Mouse (Mus musculus) liver, embryonic 13.5 days (tissue): ENCODE results near the gene Vsir. TPM values are rescaled to one million over a fixed set of nuclear protein-coding genes. Genes with fewer than 3 reads are reported as not detected.

ENCODE experiments used
- ATAC-seq: fragments of 200-750 bp; cut with Nextera tagmentation; 2 replicates; pipeline ENCODE4 v1.8.0; 2017; ENCODE audit warnings: low read depth, mild to moderate bottlenecking, moderate number of reproducible peaks, moderate library complexity
- DNase-seq: peaks from one replicate; pipeline ENCODE4 v3.0.0; 2022
- H3K27ac ChIP-seq: fragments of 300-500 bp; sonication (generic); 2 replicates; pipeline ENCODE4 v1.5.1; 2015; ENCODE audit warnings: moderate library complexity, mild to moderate bottlenecking, inconsistent platforms
- H3K27me3 ChIP-seq: fragments of 300-500 bp; sonication (generic); 2 replicates; pipeline ENCODE4 v1.6.1; 2015; ENCODE audit warnings: mild to moderate bottlenecking, inconsistent platforms
- H3K36me3 ChIP-seq: fragments of 300-500 bp; sonication (generic); 2 replicates; pipeline ENCODE4 v1.6.1; 2015; ENCODE audit warnings: mild to moderate bottlenecking, inconsistent platforms
- H3K4me1 ChIP-seq: fragments of 300-500 bp; sonication (generic); replicated peaks from 2 replicates; pipeline ENCODE4 v1.6.1; 2015; ENCODE audit warnings: inconsistent platforms
- H3K4me2 ChIP-seq: fragments of 300-500 bp; sonication (generic); 2 replicates; pipeline ENCODE4 v1.6.1; 2015; ENCODE audit warnings: inconsistent platforms, mild to moderate bottlenecking, moderate library complexity
- H3K4me3 ChIP-seq: fragments of 300-500 bp; sonication (generic); replicated peaks from 2 replicates; pipeline ENCODE4 v1.5.1; 2015; ENCODE audit warnings: mild to moderate bottlenecking, inconsistent platforms
- H3K9ac ChIP-seq: fragments of 300-500 bp; sonication (generic); 2 replicates; pipeline ENCODE4 v1.6.1; 2015; ENCODE audit warnings: mild to moderate bottlenecking, inconsistent platforms
- H3K9me3 ChIP-seq: fragments of 300-500 bp; sonication (generic); replicated peaks from 2 replicates; pipeline ENCODE4 v1.6.1; 2016; ENCODE audit warnings: inconsistent platforms
- WGBS: fragments of 180-500 bp; shearing (Covaris S2); methylation state at CpG from one replicate; pipeline ENCODE4 v1.1.7; 2015; ENCODE audit not compliant: insufficient replicate concordance; 5-methylcytosine and 5-hydroxymethylcytosine counted together
- polyA plus RNA-seq: library from polyadenylated mRNA; unstranded; fragments of >200 nt; fragmentation: Nextera tagmentation; extraction: Ambion mirVana; gene quantifications from 2 replicates; pipeline ENCODE4 v1.2.1, GENCODE M21; 2015

The Vsir gene
- polyA plus RNA-seq, 1 experiment from 2014 or later, result 3.7 TPM

DNA sequence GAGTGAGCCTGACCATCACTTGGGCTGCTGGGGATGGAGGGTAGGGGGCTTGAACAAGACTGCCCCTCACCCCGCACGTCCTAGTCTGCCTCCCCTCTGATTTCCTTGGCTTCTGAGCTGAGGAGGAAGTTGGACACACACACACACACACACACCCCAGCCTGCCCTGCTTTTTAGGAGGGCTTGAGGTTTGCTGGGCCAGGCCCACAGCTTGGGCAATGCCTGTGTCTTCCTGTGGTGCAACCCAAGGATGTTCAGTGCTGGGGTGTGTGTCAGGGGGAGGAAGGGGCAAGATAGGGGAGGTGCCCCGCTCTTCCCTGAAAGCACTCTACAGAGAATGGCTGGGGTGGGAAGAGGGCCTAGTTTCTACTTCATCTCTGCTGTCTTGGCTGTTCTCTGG is 2.5 kb upstream of the Vsir start:
- DNase-seq (no peak), ATAC-seq (no peak)
- Histone ChIP-seq H3K4me1 (peaks cover 53% of the 10 kb centered on the region), H3K4me2 (no peak overlapping the region), H3K27me3 (no peaks in the 10 kb centered on the region), H3K36me3 (no peaks in the 10 kb centered on the region), H3K4me3 (no peak overlapping the region), H3K9ac (no peak overlapping the region), H3K27ac (peak overlapping the region; percentile 23; the same call in 1 of the 2 replicates), H3K9me3 (no peaks in the 10 kb centered on the region)
- 41% methylated on average over 3 of the region's 3 CpGs for WGBS

DNA sequence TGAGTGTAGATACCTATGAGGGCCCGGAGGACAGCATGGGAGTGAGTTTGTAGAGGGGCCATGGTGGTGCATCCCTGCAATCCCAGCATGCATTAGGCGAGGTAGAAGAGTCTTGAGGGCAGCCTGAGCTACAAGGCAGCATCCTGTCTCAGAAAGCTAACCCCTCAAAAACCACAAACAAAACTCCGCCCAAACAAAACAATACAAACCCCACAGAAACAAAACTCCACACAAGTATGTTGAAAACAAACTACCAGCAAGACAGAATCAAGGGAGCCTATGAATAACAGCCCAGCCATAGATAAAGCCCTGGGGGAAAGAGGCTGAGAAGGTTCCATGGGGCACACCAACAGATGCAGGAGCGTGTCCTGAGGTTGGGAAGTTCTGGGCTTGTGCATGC is 595 bp upstream of the Vsir start:
- Histone ChIP-seq H3K4me2 (peak overlapping the region; percentile 90), H3K4me1 (peaks cover 69% of the 10 kb centered on the region), H3K9ac (0 out of 2 replicates have a peak overlapping the region, but pooled peaks have one; percentile 87), H3K4me3 (no peak overlapping the region), H3K27me3 (no peaks in the 10 kb centered on the region), H3K9me3 (no peaks in the 10 kb centered on the region), H3K27ac (no peak overlapping the region), H3K36me3 (no peaks in the 10 kb centered on the region)
- no peak for ATAC-seq
- DNase-seq, result no peak
- WGBS, result 59% methylated on average over 4 of the region's 4 CpGs

DNA sequence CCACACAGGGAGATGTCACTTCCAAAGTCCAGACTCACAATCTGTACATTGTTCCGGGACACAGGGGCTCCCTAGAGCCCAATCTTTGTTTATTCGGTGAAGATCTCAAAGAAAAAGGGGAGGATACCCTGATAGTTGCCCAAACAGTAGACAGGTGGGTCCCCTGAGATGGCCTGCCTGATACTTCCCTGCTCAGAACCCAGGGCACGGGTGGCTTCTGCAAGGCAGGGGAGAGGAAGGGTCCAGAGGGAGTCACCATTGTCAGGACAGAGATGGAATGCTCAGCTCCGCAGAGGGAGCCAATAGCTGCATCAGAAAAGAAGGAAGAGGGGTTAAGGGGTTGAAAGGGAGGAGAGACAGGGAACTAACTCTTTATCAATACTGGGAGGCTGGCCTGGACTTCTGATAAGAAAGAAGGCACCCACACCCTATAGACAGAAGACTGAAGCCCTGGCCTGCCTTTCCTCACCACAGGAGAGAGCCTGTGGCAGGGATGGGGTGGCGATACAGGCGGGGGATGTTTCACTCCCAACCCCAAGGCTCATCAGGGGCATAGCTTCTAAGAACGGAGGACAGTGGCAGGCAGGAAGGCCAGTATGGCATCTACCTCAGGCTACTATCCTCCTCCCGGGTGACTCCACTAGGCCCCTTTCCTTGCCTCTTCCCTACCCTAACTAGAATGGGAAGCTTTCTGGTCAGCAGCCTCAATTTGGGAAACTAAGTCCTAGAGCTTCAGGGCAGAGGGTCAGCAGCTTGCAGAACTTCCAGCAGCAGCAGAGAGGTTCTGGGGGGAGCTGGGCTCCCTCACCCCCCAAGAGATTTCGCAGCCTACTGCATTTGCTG is 1.3 kb downstream of the Vsir start:
- H3K27me3 ChIP-seq, result no peaks in the 10 kb centered on the region
- ATAC-seq (peak; percentile 72), DNase-seq (peak; percentile 48)
- WGBS, result 12% methylated on average over 9 of the region's 9 CpGs
- peaks cover 78% of the 10 kb centered on the region for H3K4me1 ChIP-seq
- H3K9ac ChIP-seq, result peak overlapping the region; percentile 87
- peak overlapping the region; percentile 94 for H3K27ac ChIP-seq
- no peaks in the 10 kb centered on the region for H3K36me3 ChIP-seq
- peak overlapping the region; percentile 90 for H3K4me2 ChIP-seq
- H3K4me3 ChIP-seq, result peak overlapping the region; percentile 75
- no peaks in the 10 kb centered on the region for H3K9me3 ChIP-seq

DNA sequence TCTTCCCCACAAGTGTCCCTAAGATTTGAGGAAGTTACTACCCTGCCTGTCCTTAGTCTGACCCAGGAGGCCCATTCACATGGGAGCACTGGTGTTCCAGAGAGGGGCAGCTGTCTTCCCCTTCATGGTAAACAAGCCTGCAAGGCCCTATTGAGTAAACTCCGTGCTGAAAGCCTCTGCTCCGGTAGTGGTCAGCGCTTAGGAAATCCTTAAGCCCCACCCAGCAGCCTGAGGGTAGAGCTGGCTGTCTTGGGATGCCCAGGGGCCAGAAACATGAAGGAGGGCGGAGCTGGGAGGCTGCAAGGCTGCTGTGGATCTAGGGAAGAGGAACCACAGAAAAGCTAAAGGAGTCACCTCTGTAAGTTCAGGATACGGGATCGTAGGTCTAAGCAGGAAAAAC is 2.4 kb downstream of the Vsir start:
- whole genome bisulfite sequencing, result 27% methylated on average over 6 of the region's 6 CpGs
- H3K36me3 ChIP-seq, result no peaks in the 10 kb centered on the region
- H3K9ac ChIP-seq, result peak overlapping the region; percentile 87
- peaks cover 76% of the 10 kb centered on the region for H3K4me1 ChIP-seq
- H3K27ac ChIP-seq, result peak overlapping the region; percentile 94
- no peaks in the 10 kb centered on the region for H3K9me3 ChIP-seq
- no peak for ATAC-seq
- no peak for DNase-seq
- peak overlapping the region; percentile 90 for H3K4me2 ChIP-seq
- peak overlapping the region; percentile 75 for H3K4me3 ChIP-seq
- no peaks in the 10 kb centered on the region for H3K27me3 ChIP-seq

DNA sequence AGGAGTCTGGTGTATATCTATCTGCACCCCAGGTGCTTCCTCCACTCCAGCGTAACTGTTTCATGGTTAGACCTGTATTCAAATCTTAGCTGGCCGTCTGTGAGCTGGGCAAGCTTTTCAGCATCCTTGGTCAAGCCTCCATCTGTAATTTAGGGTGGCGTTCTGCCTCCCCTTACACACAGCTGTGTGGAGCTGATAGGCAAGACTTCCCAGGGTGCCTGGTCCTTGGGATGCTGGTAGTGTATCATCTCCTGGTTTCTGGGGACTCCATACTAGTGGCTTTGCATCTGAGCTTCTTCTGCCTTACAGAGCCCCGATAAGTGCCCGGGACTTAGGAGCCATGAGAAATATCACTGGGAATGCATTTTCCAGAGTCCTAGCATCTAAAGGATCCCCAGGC is 3.0 kb downstream of the Vsir start:
- WGBS, result 55% methylated on average over 5 of the region's 5 CpGs

DNA sequence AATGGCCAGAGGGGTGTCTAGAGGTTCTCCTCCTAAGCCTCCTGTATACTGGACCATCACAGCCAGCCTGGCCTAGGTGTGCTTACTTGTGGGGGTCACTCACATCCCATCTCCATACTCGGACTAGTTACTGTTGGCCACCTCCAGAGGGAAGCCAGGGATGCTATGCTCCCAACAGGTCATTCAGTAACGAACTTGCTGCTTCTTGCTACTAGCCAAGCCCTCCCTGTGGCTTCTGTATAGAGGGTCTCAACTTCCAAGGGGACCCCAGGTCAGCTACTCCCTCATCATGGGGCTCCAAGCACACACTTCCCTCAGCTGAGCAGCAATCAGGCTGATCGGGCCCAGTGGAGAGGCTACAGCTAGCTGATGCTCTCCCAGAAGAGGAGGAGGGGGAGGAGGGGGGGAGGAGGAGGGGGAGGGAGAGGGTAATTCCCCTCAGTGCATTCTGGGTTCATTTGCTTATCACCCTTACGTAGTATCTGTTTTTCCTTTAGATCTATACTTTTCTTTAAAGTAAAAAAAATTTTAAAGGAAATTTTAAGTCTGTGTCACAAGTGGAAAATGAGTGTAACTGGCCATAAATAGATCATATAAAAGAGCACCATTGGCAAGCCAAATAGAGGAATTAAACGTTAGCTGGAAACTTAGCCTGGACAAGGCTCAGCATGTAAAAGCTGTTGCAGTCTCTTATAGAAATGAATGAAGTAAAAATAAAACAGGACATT is 3.6 kb downstream of the Vsir start:
- Histone ChIP-seq H3K27me3 (no peaks in the 10 kb centered on the region), H3K9me3 (no peaks in the 10 kb centered on the region), H3K9ac (peak overlapping the region; percentile 87), H3K27ac (peak overlapping the region; percentile 94), H3K4me2 (peak overlapping the region; percentile 90), H3K36me3 (no peaks in the 10 kb centered on the region), H3K4me3 (peak overlapping the region; percentile 75), H3K4me1 (peaks cover 69% of the 10 kb centered on the region)
- ATAC-seq (no peak), DNase-seq (no peak)
- 41% methylated on average over 5 of the region's 5 CpGs for WGBS

More for the DNA sequence above, 3.0 kb downstream of the Vsir start:
- Histone ChIP-seq H3K9me3 (no peaks in the 10 kb centered on the region), H3K27ac (peak overlapping the region; percentile 94), H3K4me2 (peak overlapping the region; percentile 90), H3K9ac (peak overlapping the region; percentile 87), H3K4me3 (peak overlapping the region; percentile 75), H3K27me3 (no peaks in the 10 kb centered on the region), H3K36me3 (no peaks in the 10 kb centered on the region), H3K4me1 (peaks cover 72% of the 10 kb centered on the region)
- DNase-seq (peak; percentile 42), ATAC-seq (peak; percentile 71)

DNA sequence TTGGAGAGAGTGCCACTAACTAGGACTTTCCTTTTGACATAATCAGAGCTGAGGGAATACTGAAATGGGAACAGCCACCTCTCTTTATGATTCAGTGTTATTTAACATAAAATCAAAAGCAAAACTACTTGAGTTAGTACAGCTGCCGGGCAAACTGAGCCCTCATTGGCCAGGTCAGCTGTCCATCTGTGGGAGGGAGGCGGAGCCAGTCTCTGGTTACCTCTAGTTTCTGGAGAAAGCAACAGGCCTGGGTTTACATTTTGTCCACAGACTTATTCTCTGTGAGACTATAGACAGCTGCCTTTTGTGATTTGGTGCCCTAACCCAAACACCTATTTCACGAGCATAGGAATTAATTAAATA is 4.1 kb downstream of the Vsir start:
- H3K27me3 ChIP-seq, result no peaks in the 10 kb centered on the region
- peak overlapping the region; percentile 87 for H3K9ac ChIP-seq
- H3K4me3 ChIP-seq, result peak overlapping the region; percentile 75
- WGBS, result 24% methylated on average over 3 of the region's 3 CpGs
- peak overlapping the region; percentile 94 for H3K27ac ChIP-seq
- H3K4me2 ChIP-seq, result peak overlapping the region; percentile 90
- peaks cover 69% of the 10 kb centered on the region for H3K4me1 ChIP-seq
- ATAC-seq (no peak), DNase-seq (peak; percentile 77)
- H3K9me3 ChIP-seq, result no peaks in the 10 kb centered on the region
- no peaks in the 10 kb centered on the region for H3K36me3 ChIP-seq

DNA sequence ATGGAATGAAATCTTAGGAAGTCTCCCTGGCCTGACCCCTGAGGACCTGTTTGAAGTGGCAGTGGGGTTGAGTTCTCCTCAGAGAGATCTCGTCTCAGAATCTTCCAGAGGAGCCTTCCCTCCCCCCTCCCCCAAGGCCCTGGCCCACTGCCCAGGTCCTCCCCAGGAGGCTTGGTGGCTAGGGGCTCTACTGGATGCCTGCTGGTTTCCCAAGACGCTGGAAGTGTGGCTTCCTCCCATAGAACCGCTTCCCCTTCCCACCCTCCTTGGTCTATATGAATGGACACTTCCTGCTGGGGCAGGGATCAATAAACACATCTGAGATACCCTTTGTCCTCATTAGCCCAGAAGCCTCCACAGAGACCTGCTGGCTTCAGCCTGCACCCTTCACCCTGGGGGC is 4.6 kb downstream of the Vsir start:
- 31% methylated on average over 3 of the region's 3 CpGs for WGBS

DNA sequence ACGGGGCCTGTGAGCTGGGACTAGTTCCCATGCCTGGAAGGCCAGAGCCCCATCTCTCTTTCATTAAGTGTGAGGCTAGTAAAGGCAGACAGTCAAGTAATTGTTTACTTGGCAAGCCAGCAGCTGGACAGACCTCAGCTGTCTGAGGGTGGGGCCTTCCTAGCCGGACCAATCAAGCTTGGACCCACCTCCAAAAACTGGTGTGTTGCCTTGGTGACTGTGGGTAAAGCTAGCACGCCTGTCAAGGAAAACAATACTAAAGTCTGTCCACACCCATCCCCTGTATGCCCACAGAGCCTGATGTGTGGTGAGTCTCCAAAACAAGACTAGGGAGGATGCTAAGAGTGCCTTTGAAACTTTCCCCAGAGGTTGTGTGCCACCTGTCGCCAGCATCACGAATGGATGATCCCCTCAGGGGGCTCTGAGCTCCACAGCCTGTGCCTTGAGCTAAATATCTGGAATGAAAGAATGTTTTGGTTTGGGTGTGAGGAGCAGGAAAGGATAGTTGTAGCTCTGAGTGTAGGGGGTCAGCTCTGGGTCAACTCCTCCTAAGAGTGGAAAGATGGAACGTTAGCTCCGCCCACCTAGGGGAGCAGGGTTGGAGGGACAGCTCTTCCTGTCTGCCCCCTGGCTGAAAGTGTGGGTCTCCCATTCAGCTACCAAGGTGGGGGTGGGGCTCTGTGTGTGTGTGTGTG is 5.3 kb downstream of the Vsir start:
- Histone ChIP-seq H3K9ac (peak overlapping the region; percentile 36; the same call in 1 of the 2 replicates), H3K4me2 (no peak overlapping the region; the same call in none of the 2 replicates), H3K36me3 (no peaks in the 10 kb centered on the region), H3K27me3 (no peaks in the 10 kb centered on the region), H3K27ac (peak overlapping the region; percentile 68), H3K4me1 (peaks cover 58% of the 10 kb centered on the region), H3K9me3 (no peaks in the 10 kb centered on the region), H3K4me3 (no peak overlapping the region)
- 39% methylated on average over 7 of the region's 7 CpGs for WGBS
- no peak for DNase-seq
- no peak; the same call in 1 of the 2 replicates for ATAC-seq

More for the DNA sequence above, 4.6 kb downstream of the Vsir start:
- peak overlapping the region; percentile 90 for H3K4me2 ChIP-seq
- peak overlapping the region; percentile 36 for H3K9ac ChIP-seq
- no peaks in the 10 kb centered on the region for H3K9me3 ChIP-seq
- H3K27ac ChIP-seq, result peak overlapping the region; percentile 68
- H3K36me3 ChIP-seq, result no peaks in the 10 kb centered on the region
- 0 out of 2 replicates have a peak overlapping the region, but pooled peaks have one; percentile 2 for H3K4me3 ChIP-seq
- DNase-seq (no peak), ATAC-seq (no peak)
- H3K4me1 ChIP-seq, result peaks cover 64% of the 10 kb centered on the region
- H3K27me3 ChIP-seq, result no peaks in the 10 kb centered on the region

DNA sequence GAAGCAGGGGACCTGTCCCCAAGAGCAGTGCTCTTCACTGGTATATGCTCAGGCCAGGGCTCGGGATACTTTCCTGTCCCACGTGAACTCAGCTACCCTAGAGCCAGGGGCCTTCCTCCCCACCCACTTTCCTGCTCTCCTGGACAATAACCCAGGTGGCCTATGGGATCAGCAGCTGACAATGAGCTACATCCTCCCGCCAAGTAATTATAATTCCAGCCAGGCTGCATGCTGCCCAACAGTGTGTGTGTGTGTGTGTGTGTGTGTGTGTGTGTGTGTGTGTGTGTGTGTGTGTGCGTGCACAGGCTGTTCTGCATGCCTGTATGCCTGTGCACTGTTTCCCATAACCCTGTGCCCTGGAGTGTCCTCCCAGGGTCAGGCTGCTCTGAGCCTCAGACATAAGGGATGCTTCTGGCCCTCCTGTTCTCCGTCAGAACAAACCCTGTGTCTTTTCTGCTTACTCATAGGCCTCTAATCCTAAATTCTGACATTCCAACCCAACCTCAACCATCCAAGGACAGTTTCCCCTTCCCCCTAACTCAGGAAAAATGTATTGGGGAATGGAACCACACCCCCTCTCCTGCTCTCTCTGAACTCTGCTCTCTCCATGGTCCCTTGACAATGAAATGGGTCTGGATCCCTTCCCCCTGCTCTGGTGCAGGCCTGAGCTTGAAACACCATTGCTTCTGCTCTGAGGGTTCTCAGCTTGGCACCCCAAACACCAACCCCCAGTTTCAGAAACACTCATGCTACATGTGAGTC is 6.8 kb downstream of the Vsir start:
- Histone ChIP-seq H3K27ac (no peak overlapping the region), H3K4me2 (no peak overlapping the region), H3K9me3 (no peaks in the 10 kb centered on the region), H3K27me3 (no peaks in the 10 kb centered on the region), H3K9ac (no peak overlapping the region), H3K4me1 (peaks cover 43% of the 10 kb centered on the region), H3K4me3 (no peak overlapping the region), H3K36me3 (no peaks in the 10 kb centered on the region; the same call in 1 of the 2 replicates)
- 70% methylated on average over 4 of the region's 5 CpGs for WGBS
- DNase-seq (no peak), ATAC-seq (no peak)
